Mouse (Mus musculus) C2C12 (cell line): Measurements from ENCODE around the gene Hgd.

Experiments
- CEBPB ChIP-seq: IDR thresholded peaks from one replicate; pipeline ENCODE4 v1.6.1; 2011; ENCODE audit warnings: low read depth, mild to moderate bottlenecking, control low read depth, moderate library complexity
- CTCF ChIP-seq: IDR thresholded peaks from one replicate; pipeline ENCODE4 v1.5.1; 2011; ENCODE audit not compliant: control insufficient read depth, insufficient read depth, insufficient read length
- FOSL1 ChIP-seq: IDR thresholded peaks from one replicate; pipeline ENCODE4 v1.8.0; 2011; ENCODE audit warnings: mild to moderate bottlenecking, low read length; ENCODE audit not compliant: poor library complexity, insufficient read depth, severe bottlenecking
- MAX ChIP-seq: IDR thresholded peaks from one replicate; pipeline ENCODE4 v1.6.1; 2011; ENCODE audit warnings: mild to moderate bottlenecking, control low read depth
- MYOD1 ChIP-seq: IDR thresholded peaks from one replicate; pipeline ENCODE4 v1.6.1; 2011; ENCODE audit warnings: low read depth; ENCODE audit not compliant: control insufficient read depth, insufficient read length
- USF1 ChIP-seq: IDR thresholded peaks from one replicate; pipeline ENCODE4 v1.6.1; 2011; ENCODE audit warnings: low read depth, mild to moderate bottlenecking, control low read depth, moderate library complexity

GRCm38 (mm10) chr16:37579994-37580393, at the start of gene Hgd:
- TF ChIP-seq CTCF (no peak), FOSL1 (no peak), CEBPB (no peak), MAX (no peak), MYOD1 (no peak), USF1 (no peak)
